Mouse (Mus musculus) embryonic facial prominence, embryonic 10.5 days (tissue): ENCODE data around the gene Mast1. TPM values are rescaled to one million over a fixed set of nuclear protein-coding genes. Genes with fewer than 3 reads are reported as not detected.

Experiments used
- DNase-seq: peaks from one replicate; pipeline ENCODE4 v3.0.0-alpha.2; 2017; ENCODE audit warnings: low spot score
- H3K27ac ChIP-seq: fragments of 300-500 bp; sonication (generic); replicated peaks from 2 replicates; pipeline ENCODE4 v1.5.1; 2016; ENCODE audit warnings: mild to moderate bottlenecking
- H3K27me3 ChIP-seq: fragments of 300-500 bp; sonication (generic); replicated peaks from 2 replicates; pipeline ENCODE4 v1.6.1; 2016; ENCODE audit warnings: low read depth, mild to moderate bottlenecking; ENCODE audit not compliant: poor library complexity, severe bottlenecking
- H3K36me3 ChIP-seq: fragments of 300-500 bp; sonication (generic); replicated peaks from 2 replicates; pipeline ENCODE4 v1.6.1; 2016; ENCODE audit warnings: mild to moderate bottlenecking, moderate library complexity
- H3K4me1 ChIP-seq: fragments of 300-500 bp; sonication (generic); 2 replicates; pipeline ENCODE4 v1.6.1; 2016
- H3K4me3 ChIP-seq: fragments of 300-500 bp; sonication (generic); 2 replicates; pipeline ENCODE4 v1.5.1; 2016; ENCODE audit warnings: mild to moderate bottlenecking, moderate library complexity
- H3K9me3 ChIP-seq: fragments of 300-500 bp; sonication (generic); 2 replicates; pipeline ENCODE4 v1.6.1; 2016; ENCODE audit warnings: mild to moderate bottlenecking
- WGBS: fragments of 180-500 bp; shearing (Covaris S2); methylation state at CpG from one replicate; pipeline ENCODE4 v1.1.7; 2016; 5-methylcytosine and 5-hydroxymethylcytosine counted together
- polyA plus RNA-seq: library from polyadenylated mRNA; unstranded; fragments of >200 nt; fragmentation: Nextera tagmentation; extraction: Ambion mirVana; gene quantifications from 2 replicates; pipeline ENCODE4 v1.2.1, GENCODE M21; 2016

The Mast1 gene
- polyA plus RNA-seq, 1 experiment from 2014 or later: 3.4 TPM

DNA sequence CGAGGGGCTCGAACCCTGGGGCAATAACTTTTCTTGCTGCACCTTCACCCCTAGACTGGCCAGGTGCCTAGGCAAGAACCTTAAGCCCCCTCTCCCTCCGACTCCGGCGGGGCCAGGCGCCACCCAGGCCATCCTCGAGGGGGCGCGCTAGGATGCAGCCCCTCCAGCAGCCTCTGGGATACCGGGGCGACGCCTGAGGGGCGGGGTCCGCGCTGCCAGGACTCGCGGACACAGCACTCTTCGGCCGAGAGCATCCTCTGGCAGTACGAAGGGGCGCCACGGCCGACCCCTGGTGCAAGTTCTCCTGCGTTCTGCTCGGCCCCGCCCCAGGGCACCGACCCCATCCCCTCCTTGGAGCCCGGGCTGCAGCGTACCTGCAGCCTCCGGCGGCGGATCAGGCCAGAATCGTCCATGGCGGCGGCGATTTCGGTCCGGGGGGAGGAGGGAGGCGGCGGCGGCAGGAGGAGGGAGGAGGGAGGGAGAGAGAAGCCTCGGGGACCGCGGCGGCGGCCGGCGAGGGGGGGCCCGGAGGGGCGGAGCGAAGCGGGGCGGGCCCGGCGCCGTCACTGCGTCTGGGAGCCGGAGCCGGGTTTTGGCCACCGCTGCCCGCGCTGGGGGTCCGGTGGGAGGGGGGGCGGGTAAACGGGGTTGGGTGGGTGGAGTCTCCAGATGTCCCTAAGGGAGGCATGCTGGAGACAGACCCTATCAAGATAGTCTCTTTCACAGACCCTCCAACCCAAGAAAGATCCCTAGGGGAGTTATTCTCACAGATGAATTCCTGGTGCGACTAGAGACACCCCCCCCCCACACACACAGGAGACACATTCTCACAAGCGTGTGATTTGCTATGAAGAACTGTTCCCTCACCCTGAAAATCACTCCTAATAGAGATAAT lies 8.7 kb upstream of the Mast1 start:
- Histone ChIP-seq H3K36me3 (no peaks in the 10 kb centered on the region), H3K27ac (peak overlapping the region; percentile 26), H3K4me3 (peak overlapping the region; percentile 62), H3K27me3 (peaks cover 91% of the 10 kb centered on the region), H3K4me1 (peaks cover 32% of the 10 kb centered on the region), H3K9me3 (no peaks in the 10 kb centered on the region)
- peak; percentile 64 for DNase-seq
- 2% methylated on average over 59 of the region's 67 CpGs for WGBS

- H3K36me3 ChIP-seq: no peaks in the 10 kb centered on the region
- peaks cover 32% of the 10 kb centered on the region for H3K4me1 ChIP-seq
- H3K27me3 ChIP-seq: peaks cover 91% of the 10 kb centered on the region
- WGBS: 5% methylated on average over 11 of the region's 11 CpGs
- H3K4me3 ChIP-seq: peak overlapping the region; percentile 62
- no peak overlapping the region for H3K27ac ChIP-seq
- DNase-seq: peak; percentile 44
- no peaks in the 10 kb centered on the region for H3K9me3 ChIP-seq
These were observed 8.1 kb upstream of the Mast1 start for GRCm38 (mm10) chr8:84945235-84945632.

DNA sequence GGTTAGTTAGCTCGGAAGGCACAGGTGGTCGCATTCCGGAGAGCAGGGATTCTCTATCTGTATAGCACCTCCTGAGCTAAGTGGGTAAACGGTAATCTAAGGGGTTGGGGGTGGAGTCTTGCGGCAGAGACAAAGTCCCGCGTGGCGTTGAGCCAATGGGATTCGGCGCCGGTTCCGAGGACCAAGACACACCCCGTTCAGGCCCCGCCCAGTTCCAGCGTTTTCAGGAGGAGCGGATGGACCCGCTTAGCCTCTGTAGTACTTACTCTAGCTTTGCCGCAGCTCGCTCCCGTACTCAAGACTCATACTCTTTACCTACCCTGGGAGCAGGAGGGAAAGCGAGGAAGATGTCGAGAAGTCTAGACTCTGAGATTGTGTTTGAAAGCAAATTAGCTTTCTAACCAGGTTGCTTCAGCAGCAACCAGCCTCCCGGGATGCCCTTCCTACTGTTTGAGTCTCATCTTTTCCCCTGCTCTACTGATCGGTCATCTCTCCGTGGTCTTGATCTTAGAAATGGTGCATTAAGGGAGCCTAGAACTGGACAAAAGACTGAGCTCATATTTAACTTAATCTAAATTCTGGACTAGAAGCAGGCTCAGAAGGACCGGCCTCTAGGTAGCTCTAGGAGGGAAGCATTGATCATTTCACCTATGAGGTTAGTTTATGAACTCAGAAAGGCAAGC lies 7.5 kb upstream of the Mast1 start:
- H3K4me1 ChIP-seq: peaks cover 32% of the 10 kb centered on the region
- no peak overlapping the region for H3K27ac ChIP-seq
- peaks cover 85% of the 10 kb centered on the region for H3K27me3 ChIP-seq
- 3% methylated on average over 26 of the region's 26 CpGs for WGBS
- DNase-seq: peak; percentile 73
- H3K4me3 ChIP-seq: peak overlapping the region; percentile 62
- H3K36me3 ChIP-seq: no peaks in the 10 kb centered on the region
- no peaks in the 10 kb centered on the region for H3K9me3 ChIP-seq

GRCm38 (mm10) chr8:84943699-84944098 lies 6.5 kb upstream of the Mast1 start:
- no peak for DNase-seq
- no peak overlapping the region for H3K4me3 ChIP-seq
- H3K9me3 ChIP-seq: no peaks in the 10 kb centered on the region
- H3K36me3 ChIP-seq: no peaks in the 10 kb centered on the region
- H3K4me1 ChIP-seq: peaks cover 32% of the 10 kb centered on the region
- peaks cover 85% of the 10 kb centered on the region for H3K27me3 ChIP-seq
- H3K27ac ChIP-seq: no peak overlapping the region
- WGBS: 26% methylated on average over 4 of the region's 4 CpGs

DNA sequence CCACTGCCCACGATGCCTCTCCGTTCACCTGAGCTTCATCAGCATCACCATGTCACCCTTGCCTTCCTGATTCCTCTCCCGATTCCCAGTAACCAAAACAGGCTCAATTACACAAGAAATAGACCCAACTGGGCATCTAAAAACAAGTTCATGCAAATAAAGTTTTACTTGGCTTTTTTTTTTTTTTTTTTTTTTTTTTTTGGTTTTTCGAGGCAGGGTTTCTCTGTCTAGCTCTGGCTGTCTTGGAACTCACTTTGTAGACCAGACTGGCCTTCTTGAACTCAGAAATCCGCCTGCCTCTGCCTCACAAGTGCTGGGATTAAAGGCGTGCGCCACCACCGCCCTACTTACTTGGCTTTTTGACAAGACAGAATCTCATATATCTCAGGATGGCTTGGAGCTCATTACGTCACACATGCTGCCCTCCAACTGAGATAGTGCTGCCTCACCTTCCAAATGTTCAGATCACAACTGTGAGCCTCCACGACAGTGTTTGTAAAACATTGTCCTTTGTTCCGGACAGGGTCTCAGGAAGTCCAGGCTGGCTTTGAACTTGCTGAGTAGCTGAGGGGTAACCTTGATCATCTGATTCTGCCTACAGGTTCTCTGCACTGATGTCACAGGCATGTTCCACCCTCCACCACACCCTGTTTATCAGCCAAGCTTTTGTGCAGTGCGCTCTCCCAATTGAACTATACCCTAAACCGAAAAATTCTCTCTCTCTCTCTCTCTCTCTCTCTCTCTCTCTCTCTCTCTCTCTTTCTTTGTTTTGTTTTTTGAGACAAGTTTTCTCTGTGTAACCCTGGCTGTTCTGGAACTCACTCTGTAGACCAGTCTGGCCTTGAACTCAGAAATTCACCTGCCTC lies 694 bp upstream of the Mast1 start:
- Histone ChIP-seq H3K4me3 (peak overlapping the region; percentile 62), H3K27me3 (peaks cover 82% of the 10 kb centered on the region), H3K4me1 (peaks cover 31% of the 10 kb centered on the region), H3K36me3 (no peaks in the 10 kb centered on the region), H3K27ac (no peak overlapping the region), H3K9me3 (no peaks in the 10 kb centered on the region)
- WGBS: 65% methylated on average over 13 of the region's 13 CpGs
- DNase-seq: no peak

GRCm38 (mm10) chr8:84936041-84936961 lies 858 bp downstream of the Mast1 start:
- Histone ChIP-seq H3K9me3 (no peaks in the 10 kb centered on the region), H3K36me3 (no peaks in the 10 kb centered on the region), H3K27ac (peak overlapping the region; percentile 48), H3K27me3 (peaks cover 85% of the 10 kb centered on the region), H3K4me3 (peak overlapping the region; percentile 62), H3K4me1 (peaks cover 31% of the 10 kb centered on the region)
- WGBS: 24% methylated on average over 23 of the region's 23 CpGs
- DNase-seq: no peak

GRCm38 (mm10) chr8:84935489-84935888 lies 1.7 kb downstream of the Mast1 start:
- Histone ChIP-seq H3K27ac (no peak overlapping the region), H3K4me3 (peak overlapping the region; percentile 31; the same call in 1 of the 2 replicates), H3K9me3 (no peaks in the 10 kb centered on the region), H3K27me3 (peaks cover 87% of the 10 kb centered on the region), H3K4me1 (peaks cover 31% of the 10 kb centered on the region), H3K36me3 (no peaks in the 10 kb centered on the region)
- WGBS: 5% methylated on average over 14 of the region's 14 CpGs
- peak; percentile 30 for DNase-seq

- peak; percentile 81 for DNase-seq
- peak overlapping the region; percentile 31 for H3K4me3 ChIP-seq
- WGBS: 1% methylated on average over 15 of the region's 15 CpGs
- H3K27me3 ChIP-seq: peaks cover 90% of the 10 kb centered on the region
- H3K36me3 ChIP-seq: no peaks in the 10 kb centered on the region
- peaks cover 31% of the 10 kb centered on the region for H3K4me1 ChIP-seq
- H3K27ac ChIP-seq: no peak overlapping the region
- no peaks in the 10 kb centered on the region for H3K9me3 ChIP-seq
These were observed 2.3 kb downstream of the Mast1 start for GRCm38 (mm10) chr8:84934860-84935259.

GRCm38 (mm10) chr8:84933767-84934559 lies 3.2 kb downstream of the Mast1 start:
- WGBS: 84% methylated on average over 16 of the region's 16 CpGs
- H3K27me3 ChIP-seq: peaks cover 95% of the 10 kb centered on the region
- H3K4me1 ChIP-seq: peaks cover 35% of the 10 kb centered on the region

DNA sequence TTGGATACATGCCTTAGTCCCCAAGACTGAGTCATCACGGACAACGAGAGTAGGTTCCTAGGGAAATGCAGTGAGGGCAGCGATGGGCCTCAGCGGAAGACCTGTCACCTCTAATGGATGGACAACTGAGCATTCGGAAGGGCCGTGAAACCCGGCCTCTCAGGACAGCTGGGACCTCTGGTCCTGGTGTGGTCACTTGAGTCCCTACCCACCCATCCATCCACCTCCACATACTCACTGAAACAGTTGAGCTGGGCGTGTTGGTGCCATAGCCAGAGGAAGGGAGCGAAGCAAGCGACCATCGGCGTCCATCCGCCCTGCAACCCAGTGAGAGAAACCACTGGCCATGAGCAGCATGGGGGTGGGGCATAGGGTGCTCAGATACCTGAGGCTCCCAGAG lies 6.6 kb downstream of the Mast1 start:
- no peak overlapping the region for H3K27ac ChIP-seq

More at GRCm38 (mm10) chr8:84933767-84934559, 3.2 kb downstream of the Mast1 start:
- H3K27ac ChIP-seq: no peak overlapping the region
- H3K4me3 ChIP-seq: no peak overlapping the region
- no peaks in the 10 kb centered on the region for H3K36me3 ChIP-seq
- DNase-seq: no peak
- H3K9me3 ChIP-seq: no peaks in the 10 kb centered on the region

More for the DNA sequence above, 6.6 kb downstream of the Mast1 start:
- H3K27me3 ChIP-seq: peaks cover 82% of the 10 kb centered on the region
- H3K36me3 ChIP-seq: no peaks in the 10 kb centered on the region
- H3K4me1 ChIP-seq: peaks cover 29% of the 10 kb centered on the region
- no peak for DNase-seq
- 92% methylated on average over 13 of the region's 13 CpGs for WGBS
- no peak overlapping the region for H3K4me3 ChIP-seq
- H3K9me3 ChIP-seq: no peaks in the 10 kb centered on the region
